Mouse (Mus musculus) Muller cell, postnatal 12 days (primary cell): ENCODE measurements at regions not wholly inside any gene's neighbourhood (a gene's known extent, or its start where the extent isn't known, plus 50 kb on each side); places are given as distances from the start of the nearest gene placed in this dataset.
"Not testable (repeated sequence)": the region's sequence is repeated elsewhere in the genome, so short reads cannot be mapped to it uniquely, and the experiment has no call there.

Experiments
- DNase-seq: peaks from one replicate; pipeline ENCODE4 v3.0.0-alpha.2; 2015; ENCODE audit errors: inconsistent ontology term

GRCm38 (mm10) chr7:137522450-137522849, 85.0 kb downstream of the Glrx3 start:
- DNase-seq: no peak

DNA sequence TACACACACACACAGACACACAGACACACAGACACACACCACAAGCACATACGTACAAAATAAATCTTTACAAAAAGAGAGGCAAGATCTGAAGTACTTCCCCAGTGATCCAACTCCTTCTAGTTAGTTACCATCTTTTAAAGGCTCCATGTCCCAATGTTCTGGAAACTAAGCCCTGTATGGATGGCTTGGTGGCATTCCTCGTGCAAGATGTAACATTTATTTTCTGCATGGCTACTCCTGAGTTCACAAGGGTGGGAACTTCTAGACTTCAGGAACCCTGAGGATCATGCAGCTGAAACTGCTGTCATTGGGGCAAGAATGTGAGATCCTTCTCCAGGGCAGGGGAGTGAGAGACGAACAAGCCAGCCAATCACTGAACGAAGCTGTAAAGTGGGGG, 96.1 kb downstream of the Glrx3 start:
- DNase-seq: no peak

DNA sequence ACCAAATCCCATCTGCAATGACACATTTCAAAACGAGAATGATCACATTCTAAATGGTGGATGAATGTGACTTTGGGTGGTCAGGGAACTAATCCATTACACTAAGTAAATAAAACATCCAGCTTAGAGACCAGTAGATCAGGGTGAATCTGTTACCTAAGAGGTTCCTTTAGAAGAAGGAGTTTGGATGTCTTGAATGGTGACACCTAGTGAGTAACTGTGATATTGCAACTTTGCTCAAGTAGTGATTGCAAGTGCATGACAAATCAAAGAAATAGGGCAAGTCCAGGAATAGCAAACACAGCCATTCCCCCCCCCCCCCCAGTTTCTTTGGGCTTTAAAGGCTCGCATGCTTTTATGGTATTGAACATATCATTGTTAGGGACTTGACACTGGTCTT, 112.6 kb downstream of the Glrx3 start:
- DNase-seq: peak; percentile 45

GRCm38 (mm10) chr7:137552551-137553198, 115.3 kb downstream of the Glrx3 start:
- peak; percentile 91 for DNase-seq

GRCm38 (mm10) chr7:137555481-137555880, 118.1 kb downstream of the Glrx3 start:
- DNase-seq: no peak

- no peak for DNase-seq
These were observed 120.0 kb downstream of the Glrx3 start for GRCm38 (mm10) chr7:137557439-137557838.

- no peak for DNase-seq
These were observed 121.5 kb downstream of the Glrx3 start for GRCm38 (mm10) chr7:137558871-137559270.

- DNase-seq: no peak
These were observed 132.8 kb downstream of the Glrx3 start for GRCm38 (mm10) chr7:137570199-137570598.

DNA sequence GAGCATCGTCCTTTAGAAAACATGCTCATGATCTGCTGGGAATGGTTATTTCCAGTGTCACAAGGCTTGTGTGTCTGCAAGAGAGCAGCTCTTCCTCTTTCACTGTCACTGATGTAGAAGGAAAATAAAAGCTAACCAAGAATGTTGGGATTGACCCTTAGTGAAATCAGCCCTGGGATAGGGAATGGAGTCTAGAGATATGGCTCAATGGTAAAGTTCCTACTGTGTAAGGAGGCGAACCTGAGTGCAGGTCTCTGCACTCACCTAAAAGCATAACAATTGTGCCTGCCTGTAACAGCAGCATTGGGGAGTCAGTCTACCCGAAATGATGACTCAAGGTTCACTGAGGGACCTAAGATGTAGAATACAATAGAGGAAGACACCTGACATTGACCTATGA, 138.1 kb downstream of the Glrx3 start:
- DNase-seq: no peak

GRCm38 (mm10) chr7:137576251-137576650, 138.8 kb downstream of the Glrx3 start:
- no peak for DNase-seq

DNA sequence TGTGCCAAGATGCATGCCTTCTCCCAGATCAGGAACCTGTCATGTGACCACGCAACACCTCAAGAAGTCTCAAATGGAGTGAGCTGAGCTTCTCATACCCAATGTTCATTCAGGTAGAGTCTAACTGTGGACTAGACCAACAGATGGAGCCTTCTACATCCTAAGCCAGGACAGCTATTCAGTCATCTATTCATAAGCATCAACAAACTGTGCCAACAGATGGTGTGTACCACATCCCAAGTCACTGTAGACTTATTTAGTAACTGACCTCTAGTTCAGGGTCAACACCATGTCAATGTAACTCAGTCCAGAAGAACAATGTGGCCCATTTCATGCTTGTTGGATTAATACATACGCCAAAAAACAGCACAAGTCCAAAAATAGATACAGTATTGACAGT, 146.1 kb downstream of the Glrx3 start:
- DNase-seq: no peak

- not testable (repeated sequence) for DNase-seq
These were observed 147.5 kb downstream of the Glrx3 start for GRCm38 (mm10) chr7:137584916-137585315.

GRCm38 (mm10) chr7:137593570-137593969, 156.2 kb downstream of the Glrx3 start:
- DNase-seq: no peak

DNA sequence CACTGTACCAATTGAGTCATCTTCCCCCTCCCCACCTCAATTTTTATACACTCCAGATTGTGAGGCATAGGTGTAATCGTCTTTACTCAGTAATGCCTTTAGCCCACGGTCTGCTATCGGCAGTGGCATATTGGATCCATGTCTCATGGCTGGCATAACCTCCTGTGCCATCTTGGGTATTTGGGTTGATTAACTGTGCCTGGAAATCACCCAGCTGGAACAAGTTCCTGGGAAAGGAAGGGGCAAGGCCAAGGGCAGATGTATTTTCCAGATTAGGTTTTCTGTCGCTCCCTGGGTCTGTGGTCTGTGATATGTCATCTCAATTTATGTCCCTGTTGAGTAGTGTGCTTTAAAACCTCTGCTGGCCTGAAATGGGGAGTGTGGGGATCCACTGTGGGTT, 158.2 kb downstream of the Glrx3 start:
- DNase-seq: no peak

DNA sequence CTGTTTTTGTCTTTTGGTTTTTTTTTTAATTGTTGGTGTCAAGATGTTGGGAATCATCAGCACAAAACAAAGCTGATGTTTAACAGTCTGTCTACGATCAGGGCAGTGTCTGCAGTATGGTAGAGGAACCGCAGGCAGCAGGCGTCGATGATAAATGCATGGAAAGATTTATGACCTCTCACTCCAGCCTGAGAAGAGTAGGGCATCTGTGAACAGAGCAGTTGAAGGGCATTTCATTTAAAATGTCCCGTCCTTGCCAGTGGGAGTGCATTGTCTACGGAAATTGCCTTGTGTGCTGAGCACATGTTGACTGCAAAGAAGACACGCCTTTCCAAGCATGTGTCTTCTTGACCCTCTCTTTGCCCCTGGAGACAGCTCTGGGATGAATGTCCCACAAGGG, 158.7 kb downstream of the Glrx3 start:
- no peak for DNase-seq

DNA sequence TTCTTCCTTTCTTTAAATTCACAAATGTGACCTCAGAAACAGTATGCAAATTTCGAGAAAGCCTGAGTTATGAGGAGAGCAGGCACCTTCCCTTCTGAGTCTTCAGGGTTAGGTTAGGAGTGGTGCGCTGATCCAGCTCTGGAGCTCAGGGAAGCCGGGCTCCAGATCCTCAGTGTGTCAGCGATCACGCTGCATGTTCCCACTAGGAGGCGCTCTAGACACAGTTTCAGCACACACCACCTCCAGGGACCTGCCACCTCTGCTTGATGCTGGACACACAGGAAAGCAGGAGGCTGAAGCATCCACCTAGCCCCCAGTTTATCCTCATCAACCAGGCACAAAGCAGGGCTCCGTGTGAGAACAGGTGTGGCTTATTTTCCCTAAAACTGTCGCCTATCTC, 165.6 kb downstream of the Glrx3 start:
- DNase-seq: peak; percentile 39

- DNase-seq: no peak
These were observed 172.3 kb downstream of the Glrx3 start for GRCm38 (mm10) chr7:137609752-137610151.

DNA sequence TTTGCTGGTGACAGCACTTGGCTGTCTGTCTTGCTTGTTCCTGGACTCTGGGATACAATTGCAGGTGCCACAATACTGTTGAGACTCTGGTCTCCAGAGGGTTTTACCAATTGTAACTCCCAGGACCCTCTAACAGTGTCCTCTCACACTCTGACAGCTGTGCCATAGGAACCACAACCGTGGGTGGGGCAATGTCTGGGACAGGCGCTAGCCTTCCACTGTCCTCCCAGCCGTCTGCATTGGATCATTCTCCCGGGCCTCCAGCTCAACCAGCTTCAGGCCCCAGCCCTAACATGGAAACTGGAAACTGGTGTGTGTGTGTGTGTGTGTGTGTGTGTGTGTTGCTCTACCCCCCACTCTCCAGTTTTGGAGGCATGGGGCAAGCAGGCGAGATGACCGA, 173.9 kb downstream of the Glrx3 start:
- no peak for DNase-seq

GRCm38 (mm10) chr7:137611891-137612522, 174.6 kb downstream of the Glrx3 start:
- peak; percentile 22 for DNase-seq

DNA sequence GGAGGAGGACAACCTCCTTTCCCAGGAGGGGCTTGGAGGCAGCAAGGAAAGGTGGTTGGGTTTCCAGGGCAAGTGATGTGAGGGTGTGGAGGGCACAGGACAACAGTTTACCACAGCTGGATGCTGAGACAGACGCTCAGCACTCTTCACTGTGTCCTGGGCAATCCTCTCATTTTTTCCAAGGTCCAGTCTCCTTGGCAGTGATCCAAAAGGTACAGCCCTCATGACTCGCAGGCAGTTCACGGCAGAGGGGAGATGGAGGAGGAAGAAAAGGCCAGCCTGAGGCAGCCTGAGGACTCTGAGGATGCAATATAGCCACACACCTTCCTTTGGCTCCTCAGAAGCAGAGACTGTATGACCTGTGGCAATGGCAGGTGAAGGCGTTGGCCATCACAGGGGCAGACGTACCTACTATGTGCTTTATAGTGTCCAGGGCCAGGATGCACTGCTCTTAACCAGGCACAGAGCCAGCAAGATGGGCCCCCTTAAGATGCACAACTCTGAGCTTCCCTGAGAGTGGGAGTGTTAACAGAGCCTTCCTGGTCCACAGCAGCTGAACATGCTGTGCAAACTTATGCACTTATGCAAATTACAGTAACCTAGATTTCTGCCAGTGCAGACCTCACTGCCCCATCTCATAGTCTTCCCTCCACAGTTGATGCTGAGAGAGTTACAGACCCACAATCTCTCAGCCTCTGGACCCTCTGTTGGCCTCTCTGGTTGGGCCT, 181.2 kb downstream of the Glrx3 start:
- DNase-seq: no peak

DNA sequence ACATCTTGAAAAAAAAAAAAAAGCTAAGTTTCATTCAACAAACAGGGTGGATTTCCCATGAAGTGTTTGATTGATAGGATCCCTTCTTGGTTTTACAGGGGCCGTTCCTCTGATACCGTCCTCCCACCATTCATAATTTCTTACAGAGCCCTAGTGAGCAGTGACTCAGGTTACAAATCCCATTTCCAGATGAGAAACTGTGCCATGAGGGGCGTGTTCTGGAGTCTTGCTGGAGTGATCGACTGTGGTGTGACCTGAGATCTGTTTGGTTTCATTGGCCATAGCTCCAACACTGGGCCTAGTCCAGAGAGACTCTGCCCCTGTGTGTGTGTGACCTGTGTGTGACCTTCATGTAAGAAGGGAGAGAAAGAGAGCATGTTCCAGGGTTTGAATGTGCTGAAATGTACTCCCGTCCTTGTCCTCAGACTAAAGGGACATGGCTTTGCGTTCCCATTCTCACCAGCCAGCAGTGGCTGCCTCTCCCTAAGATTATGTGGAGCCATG, 181.9 kb downstream of the Glrx3 start:
- no peak for DNase-seq

- no peak for DNase-seq
These were observed 190.9 kb downstream of the Glrx3 start for GRCm38 (mm10) chr7:137628266-137628665.

- no peak for DNase-seq
These were observed 192.1 kb downstream of the Glrx3 start for GRCm38 (mm10) chr7:137629540-137629939.
